Mouse (Mus musculus): Measurements from ENCODE around the gene Sc5d. TPM values are rescaled to one million over a fixed set of nuclear protein-coding genes. Genes with fewer than 3 reads are reported as not detected.
A peak's percentile ranks its signal among the peaks of the same experiment; 100 is the strongest.

Gene Sc5d
- polyA plus RNA-seq (2015; fragmentation: Nextera tagmentation; extraction: Ambion mirVana) = 33.5 and 33.7 TPM in 2 replicates

DNA sequence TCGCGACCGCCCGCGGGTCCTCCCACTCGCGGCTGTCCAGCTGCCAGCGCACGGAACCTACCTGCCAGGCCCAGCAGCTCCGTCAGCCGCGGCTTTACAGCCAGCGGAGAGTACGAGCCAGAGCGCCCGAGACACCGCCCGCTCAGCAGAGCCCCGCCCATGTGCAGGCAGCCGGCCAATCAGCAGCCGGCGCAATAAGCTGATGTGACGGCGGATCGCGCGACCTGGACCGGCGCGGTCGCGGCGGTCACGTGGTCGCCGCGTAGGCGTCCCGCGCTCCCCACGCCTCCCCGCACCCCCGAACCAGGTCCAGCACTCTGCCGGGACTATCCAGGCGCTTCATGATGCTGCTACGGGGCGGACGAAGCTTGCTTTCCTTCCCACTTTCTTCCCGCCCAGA is at the start of gene Sc5d:
TSS of gene Sc5d (minus strand) at position 112 of the 400 bp plus-strand sequence.
- whole genome bisulfite sequencing = under 1% methylated on average over 49 of the region's 49 CpGs
- peak within 1 kb of the TSS; percentile 87 for H3K4me2 ChIP-seq
- H3K27me3 ChIP-seq = no peaks in the 10 kb centered on the region
- peaks cover 23% of the 10 kb centered on the region for H3K4me1 ChIP-seq
- ATAC-seq (ENCODE audit: borderline replicate concordance, extremely low read depth, low FRiP score, low TSS enrichment) = peak; percentile 99
- peak within 1 kb of the TSS; percentile 54 for H3K27ac ChIP-seq
- peaks cover 6% of the 10 kb centered on the region for H3K36me3 ChIP-seq
- no peaks in the 10 kb centered on the region for H3K9me3 ChIP-seq
- H3K9ac ChIP-seq = peak within 1 kb of the TSS; percentile 64
- H3K4me3 ChIP-seq = peak within 1 kb of the TSS; percentile 80

DNA sequence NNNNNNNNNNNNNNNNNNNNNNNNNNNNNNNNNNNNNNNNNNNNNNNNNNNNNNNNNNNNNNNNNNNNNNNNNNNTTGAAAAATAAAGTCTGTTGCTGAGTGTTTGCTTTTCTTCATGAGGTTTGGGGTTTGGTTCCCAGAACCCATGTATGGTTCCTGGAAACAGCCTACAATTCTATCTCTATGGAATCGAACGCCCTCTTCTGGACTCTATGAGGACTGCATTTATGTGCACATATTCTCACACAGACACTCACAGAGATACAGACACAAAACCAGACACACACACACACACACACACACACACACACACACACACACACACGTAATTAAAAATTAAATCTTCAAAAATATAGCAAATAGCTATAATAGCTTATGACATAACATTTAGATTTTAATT is 47.3 kb upstream of the Sc5d start:
- Histone ChIP-seq H3K4me1 (no peaks in the 10 kb centered on the region), H3K9me3 (no peaks in the 10 kb centered on the region), H3K27ac (no peak overlapping the region), H3K4me2 (no peak overlapping the region), H3K9ac (no peak overlapping the region), H3K27me3 (no peaks in the 10 kb centered on the region), H3K4me3 (no peak overlapping the region), H3K36me3 (no peaks in the 10 kb centered on the region)
- no peak for ATAC-seq (ENCODE audit: borderline replicate concordance, extremely low read depth, low FRiP score, low TSS enrichment)
- WGBS = 84% methylated on average over 3 of the region's 3 CpGs

DNA sequence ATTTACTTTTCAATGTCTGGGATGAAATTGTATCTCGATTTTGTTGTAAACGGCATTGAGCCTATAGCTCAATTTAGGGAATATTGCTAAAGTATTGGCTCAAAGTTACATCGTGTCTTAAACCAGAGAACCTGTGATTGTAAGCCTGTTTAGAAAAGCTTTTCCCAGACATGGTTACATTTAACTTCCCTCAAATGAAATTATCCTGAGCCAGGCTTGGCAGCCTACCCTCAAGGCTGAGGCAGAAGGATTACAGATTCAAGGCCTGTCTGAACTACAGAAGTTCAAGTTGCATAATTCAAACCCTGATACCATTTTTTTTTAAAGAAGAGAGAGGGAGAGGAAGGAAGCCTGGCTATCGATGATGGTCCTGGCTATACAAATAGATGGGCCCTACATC is 39.8 kb upstream of the Sc5d start:
- ATAC-seq (ENCODE audit: borderline replicate concordance, extremely low read depth, low FRiP score, low TSS enrichment) = no peak
- Histone ChIP-seq H3K4me2 (no peak overlapping the region), H3K27ac (no peak overlapping the region), H3K4me1 (no peaks in the 10 kb centered on the region), H3K9ac (no peak overlapping the region), H3K27me3 (no peaks in the 10 kb centered on the region), H3K36me3 (no peaks in the 10 kb centered on the region), H3K9me3 (no peaks in the 10 kb centered on the region), H3K4me3 (no peak overlapping the region)
- 78% methylated on average over 4 of the region's 4 CpGs for WGBS

DNA sequence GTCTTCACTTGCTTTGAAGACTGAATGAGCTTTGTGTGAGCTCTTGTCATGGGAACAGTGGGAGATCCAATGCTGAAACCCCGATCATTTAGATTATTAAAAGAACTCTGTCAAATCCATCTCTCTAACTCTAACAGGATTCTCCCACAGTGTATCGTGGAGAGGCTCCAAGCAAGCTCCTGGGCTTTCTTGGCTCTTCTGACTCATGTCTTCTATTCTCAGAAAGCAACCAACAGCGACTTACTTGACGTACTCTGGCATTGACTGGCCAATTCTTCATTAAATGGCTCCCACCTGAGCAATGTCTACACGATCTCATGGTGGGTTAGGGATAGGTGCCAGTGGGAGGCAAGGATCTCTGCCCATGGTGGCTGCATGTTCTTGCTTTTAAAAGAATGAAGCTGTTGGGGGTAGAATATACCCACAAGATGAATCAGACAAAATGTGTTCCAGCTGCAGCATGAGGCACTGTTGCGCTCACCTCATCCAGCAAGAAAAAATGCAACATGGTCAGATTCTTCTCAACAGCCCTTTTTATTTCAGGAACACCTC is 37.1 kb upstream of the Sc5d start:
- no peaks in the 10 kb centered on the region for H3K27me3 ChIP-seq
- ATAC-seq (ENCODE audit: borderline replicate concordance, extremely low read depth, low FRiP score, low TSS enrichment) = no peak
- no peak overlapping the region for H3K4me2 ChIP-seq
- no peak overlapping the region for H3K9ac ChIP-seq
- H3K9me3 ChIP-seq = no peaks in the 10 kb centered on the region
- H3K4me3 ChIP-seq = no peak overlapping the region
- no peak overlapping the region for H3K27ac ChIP-seq
- WGBS = 86% methylated on average over 6 of the region's 6 CpGs
- H3K4me1 ChIP-seq = no peaks in the 10 kb centered on the region
- H3K36me3 ChIP-seq = no peaks in the 10 kb centered on the region

DNA sequence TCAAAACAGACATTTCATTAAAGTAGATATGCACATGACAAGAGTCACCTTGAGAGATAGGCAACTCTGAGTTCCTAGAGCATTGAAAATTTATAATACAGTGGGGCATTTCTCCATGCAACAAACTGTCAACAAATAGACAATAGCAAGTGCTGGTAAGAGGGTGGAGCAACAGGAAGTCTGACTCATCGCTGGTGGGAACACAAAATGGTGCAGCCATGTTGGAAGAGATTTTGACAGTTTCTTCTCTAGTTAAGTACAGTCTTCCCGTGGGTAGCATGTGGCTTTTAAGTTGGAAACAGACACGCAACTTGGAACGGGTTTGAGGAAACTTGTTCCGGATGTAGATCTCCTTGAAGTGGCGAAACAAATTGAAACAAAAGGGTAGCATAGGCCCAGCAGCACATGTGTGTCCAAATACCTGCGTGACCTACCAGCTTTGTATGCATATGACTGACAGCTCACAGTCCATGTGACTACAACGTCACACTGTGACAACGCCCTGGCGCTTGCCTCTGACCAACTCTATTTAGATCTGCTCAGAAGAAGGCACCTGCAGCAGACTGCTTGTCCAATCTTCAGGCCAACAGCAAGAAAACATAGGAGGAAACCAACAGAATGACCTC is 32.4 kb upstream of the Sc5d start:
- ATAC-seq (ENCODE audit: borderline replicate concordance, extremely low read depth, low FRiP score, low TSS enrichment) = no peak
- no peak overlapping the region for H3K4me3 ChIP-seq

DNA sequence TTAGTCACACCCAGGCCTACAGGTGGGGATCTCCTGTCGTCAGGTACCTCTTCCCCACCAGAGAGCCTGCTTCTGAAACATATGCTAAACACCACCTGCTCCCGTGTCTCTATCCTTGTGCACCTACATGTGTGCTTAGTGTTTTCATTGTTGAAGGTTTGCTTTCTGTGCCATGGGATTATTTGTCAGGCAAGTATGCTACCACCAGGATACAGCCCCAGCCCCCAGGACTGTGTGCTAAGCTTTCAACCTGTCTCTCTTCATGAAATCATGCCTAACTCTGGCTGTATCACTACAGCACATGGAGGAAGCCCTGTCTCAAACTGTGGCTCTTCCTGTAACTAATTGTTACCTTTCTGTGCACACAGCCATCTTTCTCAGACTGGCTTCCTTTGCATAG is 30.1 kb upstream of the Sc5d start:
- no peaks in the 10 kb centered on the region for H3K4me1 ChIP-seq
- H3K27me3 ChIP-seq = no peaks in the 10 kb centered on the region
- no peak overlapping the region for H3K27ac ChIP-seq
- H3K4me3 ChIP-seq = no peak overlapping the region
- ATAC-seq (ENCODE audit: borderline replicate concordance, extremely low read depth, low FRiP score, low TSS enrichment) = no peak
- no peaks in the 10 kb centered on the region for H3K9me3 ChIP-seq
- no peak overlapping the region for H3K9ac ChIP-seq
- WGBS = 69% methylated on average over 2 of the region's 2 CpGs
- no peaks in the 10 kb centered on the region for H3K36me3 ChIP-seq
- H3K4me2 ChIP-seq = no peak overlapping the region

More for the DNA sequence above, 32.4 kb upstream of the Sc5d start:
- H3K9ac ChIP-seq = no peak overlapping the region
- no peak overlapping the region for H3K4me2 ChIP-seq
- no peaks in the 10 kb centered on the region for H3K27me3 ChIP-seq
- no peaks in the 10 kb centered on the region for H3K9me3 ChIP-seq
- H3K4me1 ChIP-seq = no peaks in the 10 kb centered on the region
- 88% methylated on average over 10 of the region's 10 CpGs for WGBS
- H3K36me3 ChIP-seq = no peaks in the 10 kb centered on the region
- no peak overlapping the region for H3K27ac ChIP-seq

DNA sequence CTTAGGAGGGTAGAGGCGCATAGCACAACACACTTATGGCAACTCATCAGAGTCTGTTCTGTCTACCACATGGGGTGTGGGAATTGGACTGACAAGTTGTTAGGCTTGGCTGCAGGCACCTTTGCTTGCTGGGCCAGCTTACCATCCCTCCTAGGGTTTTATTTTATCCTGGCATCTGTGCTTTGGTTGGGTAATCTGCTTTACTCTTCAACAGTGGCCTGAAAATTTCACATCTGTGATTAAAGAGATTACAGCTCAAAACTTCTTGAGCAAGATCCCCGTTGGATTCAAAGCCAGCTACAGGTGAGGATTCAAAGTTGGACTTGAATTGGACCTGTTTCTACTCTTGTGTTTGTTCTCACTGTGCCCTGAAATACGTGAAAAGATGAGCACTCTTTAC is 29.5 kb upstream of the Sc5d start:
- 76% methylated on average over 3 of the region's 3 CpGs for WGBS
- H3K27ac ChIP-seq = no peak overlapping the region
- H3K27me3 ChIP-seq = no peaks in the 10 kb centered on the region
- no peak overlapping the region for H3K9ac ChIP-seq
- H3K4me1 ChIP-seq = no peaks in the 10 kb centered on the region
- H3K4me2 ChIP-seq = no peak overlapping the region
- H3K36me3 ChIP-seq = no peaks in the 10 kb centered on the region
- ATAC-seq (ENCODE audit: borderline replicate concordance, extremely low read depth, low FRiP score, low TSS enrichment) = no peak
- no peak overlapping the region for H3K4me3 ChIP-seq
- no peaks in the 10 kb centered on the region for H3K9me3 ChIP-seq

DNA sequence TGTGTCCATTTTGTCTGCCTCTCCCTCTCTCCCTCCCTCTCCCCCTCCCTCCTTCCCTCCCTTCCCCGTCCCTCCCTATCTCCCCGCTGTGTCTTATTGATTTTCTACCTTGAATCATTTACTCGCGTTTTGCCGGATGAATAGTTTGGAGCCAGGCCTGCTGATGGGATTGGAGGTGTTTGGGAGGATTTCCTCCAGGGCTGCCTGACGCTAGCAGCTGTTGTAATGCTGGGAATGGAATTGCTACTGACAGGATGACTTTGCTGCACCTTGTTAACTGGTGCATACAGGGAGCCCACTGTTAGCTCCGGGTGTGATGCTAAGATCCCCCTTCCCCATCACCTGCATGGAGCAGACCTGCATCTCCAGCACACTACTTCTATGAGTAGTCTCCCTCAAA is 29.0 kb upstream of the Sc5d start:
- H3K36me3 ChIP-seq = no peaks in the 10 kb centered on the region
- no peak overlapping the region for H3K9ac ChIP-seq
- no peak overlapping the region for H3K4me2 ChIP-seq
- ATAC-seq (ENCODE audit: borderline replicate concordance, extremely low read depth, low FRiP score, low TSS enrichment) = no peak
- no peak overlapping the region for H3K27ac ChIP-seq
- H3K4me1 ChIP-seq = no peaks in the 10 kb centered on the region
- no peaks in the 10 kb centered on the region for H3K9me3 ChIP-seq
- no peaks in the 10 kb centered on the region for H3K27me3 ChIP-seq
- no peak overlapping the region for H3K4me3 ChIP-seq
- WGBS = 45% methylated on average over 7 of the region's 7 CpGs

DNA sequence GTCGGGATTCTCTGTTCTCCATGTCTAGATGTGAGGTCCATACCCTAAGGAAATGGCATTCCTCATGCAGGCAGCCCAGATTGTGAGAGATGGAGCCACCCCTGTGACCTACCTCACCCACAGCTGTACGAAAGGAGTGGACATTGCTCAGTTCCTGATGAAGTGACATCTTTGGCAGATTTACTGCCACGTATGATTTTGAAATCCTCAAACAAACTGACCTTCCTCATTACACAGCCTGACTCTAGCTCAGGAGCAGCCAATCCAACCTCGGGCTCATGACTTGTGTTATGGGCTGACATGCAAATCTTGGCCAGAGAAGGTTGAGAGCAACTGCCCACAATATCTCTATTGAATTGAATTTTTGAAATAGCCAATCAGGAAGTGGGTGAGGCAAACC is 15.6 kb upstream of the Sc5d start:
- Histone ChIP-seq H3K4me3 (no peak overlapping the region), H3K9ac (no peak overlapping the region), H3K36me3 (no peaks in the 10 kb centered on the region), H3K27ac (no peak overlapping the region), H3K9me3 (no peaks in the 10 kb centered on the region), H3K4me2 (no peak overlapping the region), H3K4me1 (no peaks in the 10 kb centered on the region), H3K27me3 (no peaks in the 10 kb centered on the region)
- WGBS = 55% methylated on average over 4 of the region's 4 CpGs
- ATAC-seq (ENCODE audit: borderline replicate concordance, extremely low read depth, low FRiP score, low TSS enrichment) = no peak

DNA sequence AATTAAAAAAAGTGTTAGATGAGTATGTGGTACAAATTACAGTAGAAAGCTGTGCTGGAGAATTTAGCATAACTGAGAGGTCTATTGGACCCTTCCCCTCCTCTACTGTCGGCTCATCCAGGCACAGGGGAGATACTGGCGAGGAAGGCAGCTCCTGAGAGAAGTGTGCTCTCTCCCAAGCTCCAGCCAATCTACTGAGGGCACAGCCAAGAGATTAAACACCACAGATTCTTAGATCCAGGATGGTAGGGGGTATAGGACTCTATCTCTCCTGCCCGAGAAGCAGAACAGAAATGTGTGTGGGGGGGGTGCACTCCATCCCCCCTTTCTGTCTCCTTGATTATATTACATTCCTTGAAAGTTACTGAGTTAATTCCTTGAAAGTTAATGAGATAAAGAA is 14.0 kb upstream of the Sc5d start:
- Histone ChIP-seq H3K9me3 (no peaks in the 10 kb centered on the region), H3K27me3 (no peaks in the 10 kb centered on the region), H3K4me1 (no peaks in the 10 kb centered on the region), H3K9ac (no peak overlapping the region), H3K4me3 (no peak overlapping the region), H3K36me3 (no peaks in the 10 kb centered on the region), H3K27ac (no peak overlapping the region), H3K4me2 (no peak overlapping the region)
- ATAC-seq (ENCODE audit: borderline replicate concordance, extremely low read depth, low FRiP score, low TSS enrichment) = no peak
- 70% methylated on average over 3 of the region's 3 CpGs for WGBS

DNA sequence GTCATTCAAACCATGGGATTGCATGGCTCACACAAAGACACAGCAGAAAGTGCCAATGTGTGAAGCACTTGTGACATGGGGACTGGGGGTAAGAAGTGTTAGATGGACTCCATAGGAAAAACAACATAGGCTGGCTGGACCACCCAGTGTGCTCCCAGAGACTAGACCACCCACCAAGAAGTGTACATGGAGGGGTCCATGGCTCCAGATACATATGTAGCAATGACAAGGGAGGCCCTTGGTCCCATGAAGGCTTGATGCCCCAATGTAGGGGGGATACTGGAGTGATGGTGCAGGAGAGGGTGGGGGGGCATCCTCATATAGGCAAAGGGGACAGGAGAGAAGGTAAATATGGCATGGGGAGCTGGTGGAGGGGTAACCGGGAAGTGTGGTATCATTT is 13.6 kb upstream of the Sc5d start:
- Histone ChIP-seq H3K27me3 (no peaks in the 10 kb centered on the region), H3K9me3 (no peaks in the 10 kb centered on the region), H3K4me1 (no peaks in the 10 kb centered on the region), H3K27ac (no peak overlapping the region), H3K4me2 (no peak overlapping the region), H3K36me3 (no peaks in the 10 kb centered on the region), H3K4me3 (no peak overlapping the region), H3K9ac (no peak overlapping the region)
- 68% methylated on average over 1 of the region's 1 CpGs for WGBS
- no peak for ATAC-seq (ENCODE audit: borderline replicate concordance, extremely low read depth, low FRiP score, low TSS enrichment)

DNA sequence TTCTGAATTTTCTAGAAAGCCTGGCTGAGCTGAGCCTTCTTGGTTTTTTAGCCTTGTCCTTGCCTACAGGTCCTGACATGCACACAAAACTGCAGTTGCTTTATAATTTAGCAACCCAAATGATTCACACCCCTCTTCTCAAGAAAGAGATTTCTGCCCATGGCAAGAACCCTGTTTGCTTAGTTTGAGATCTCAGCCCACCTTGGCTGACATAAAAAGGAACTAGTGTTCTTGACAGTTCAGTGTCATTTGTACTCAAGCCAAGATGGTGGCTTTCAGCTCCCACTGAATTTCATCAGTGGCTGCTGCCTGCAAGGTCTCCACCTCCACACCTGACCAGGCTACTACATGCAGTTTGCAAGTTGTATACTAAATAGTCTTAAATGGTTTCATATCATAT is 13.1 kb upstream of the Sc5d start:
- no peak overlapping the region for H3K4me3 ChIP-seq
- ATAC-seq (ENCODE audit: borderline replicate concordance, extremely low read depth, low FRiP score, low TSS enrichment) = no peak
- H3K36me3 ChIP-seq = no peaks in the 10 kb centered on the region
- H3K4me2 ChIP-seq = no peak overlapping the region
- no peaks in the 10 kb centered on the region for H3K9me3 ChIP-seq
- H3K27ac ChIP-seq = no peak overlapping the region
- no peak overlapping the region for H3K9ac ChIP-seq
- no peaks in the 10 kb centered on the region for H3K4me1 ChIP-seq
- no peaks in the 10 kb centered on the region for H3K27me3 ChIP-seq

DNA sequence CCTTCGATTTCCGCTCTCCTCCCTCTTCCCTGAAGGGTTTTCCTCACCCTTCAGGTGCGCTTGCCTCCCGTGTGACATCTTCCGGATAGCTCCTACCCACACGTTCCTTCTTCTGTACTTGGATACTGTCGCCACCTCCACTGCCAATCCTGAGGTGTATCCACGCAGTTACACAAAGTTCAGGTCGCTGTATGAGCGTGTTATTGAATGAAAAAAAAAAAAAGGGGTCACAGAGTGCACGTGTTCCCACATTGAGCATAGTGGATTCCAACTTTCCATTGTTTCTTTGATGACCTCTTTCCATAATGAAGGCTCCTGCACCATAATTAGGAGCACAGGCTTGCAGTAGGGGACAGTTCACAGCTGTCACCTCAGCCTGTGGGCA is 11.7 kb upstream of the Sc5d start:
- Histone ChIP-seq H3K9ac (no peak overlapping the region), H3K27me3 (no peaks in the 10 kb centered on the region), H3K9me3 (no peaks in the 10 kb centered on the region), H3K4me3 (no peak overlapping the region), H3K4me1 (no peaks in the 10 kb centered on the region), H3K36me3 (no peaks in the 10 kb centered on the region), H3K4me2 (no peak overlapping the region), H3K27ac (no peak overlapping the region)
- no peak for ATAC-seq (ENCODE audit: borderline replicate concordance, extremely low read depth, low FRiP score, low TSS enrichment)
- WGBS = 54% methylated on average over 11 of the region's 11 CpGs

Data from lung, embryonic 15.5 days (tissue).